Mouse (Mus musculus): ENCODE results near the gene Mmel1. TPM values are rescaled to one million over a fixed set of nuclear protein-coding genes. Genes with fewer than 3 reads are reported as not detected.

Mmel1 gene
- polyA plus RNA-seq, 1 experiment: 0.22 TPM

DNA sequence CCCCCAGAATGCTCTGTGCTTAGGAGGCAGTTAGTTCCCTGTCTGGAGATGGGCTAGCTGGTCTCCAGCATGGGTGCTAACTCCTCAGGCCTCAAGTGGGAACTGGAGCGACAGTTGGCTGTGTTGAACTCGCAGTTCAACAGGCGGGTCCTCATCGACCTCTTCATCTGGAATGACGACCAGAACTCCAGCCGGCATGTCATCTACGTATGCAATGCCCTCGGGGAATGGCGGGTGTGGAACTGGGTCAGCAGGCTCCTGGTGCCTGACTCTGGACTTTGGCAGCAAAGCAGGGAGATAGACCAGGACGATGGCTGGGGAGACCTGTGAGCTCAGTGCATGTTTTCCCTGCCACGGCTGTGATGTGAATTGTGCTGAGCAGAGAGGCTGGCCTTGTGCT is 16.0 kb downstream of the Mmel1 start:
- WGBS: 92% methylated on average over 11 of the region's 11 CpGs
- DNase-seq (ENCODE audit: low read depth in 1 of 2, low spot score in 2 of 2): no peak
- no peaks in the 10 kb centered on the region for H3K4me1 ChIP-seq (ENCODE audit: control insufficient read depth, insufficient read depth, insufficient read length)
- no peaks in the 10 kb centered on the region for H3K36me3 ChIP-seq (ENCODE audit: control insufficient read depth, insufficient read depth, low read length)
- H3K27ac ChIP-seq (ENCODE audit: insufficient read depth, low read length): no peak overlapping the region
- TF ChIP-seq POLR2A (IDR thresholded peaks at IDR 0.05; ENCODE audit: low read depth, low read length): no peak
- no peak for TF ChIP-seq CTCF (IDR thresholded peaks at IDR 0.05; ENCODE audit: extremely low read depth, insufficient read depth, insufficient read length, insufficient replicate concordance)
- no peaks in the 10 kb centered on the region for H3K27me3 ChIP-seq (ENCODE audit: control insufficient read depth, insufficient read depth, low read length)
- H3K4me3 ChIP-seq (ENCODE audit: extremely low read depth, insufficient read depth, insufficient read length): no peak overlapping the region

DNA sequence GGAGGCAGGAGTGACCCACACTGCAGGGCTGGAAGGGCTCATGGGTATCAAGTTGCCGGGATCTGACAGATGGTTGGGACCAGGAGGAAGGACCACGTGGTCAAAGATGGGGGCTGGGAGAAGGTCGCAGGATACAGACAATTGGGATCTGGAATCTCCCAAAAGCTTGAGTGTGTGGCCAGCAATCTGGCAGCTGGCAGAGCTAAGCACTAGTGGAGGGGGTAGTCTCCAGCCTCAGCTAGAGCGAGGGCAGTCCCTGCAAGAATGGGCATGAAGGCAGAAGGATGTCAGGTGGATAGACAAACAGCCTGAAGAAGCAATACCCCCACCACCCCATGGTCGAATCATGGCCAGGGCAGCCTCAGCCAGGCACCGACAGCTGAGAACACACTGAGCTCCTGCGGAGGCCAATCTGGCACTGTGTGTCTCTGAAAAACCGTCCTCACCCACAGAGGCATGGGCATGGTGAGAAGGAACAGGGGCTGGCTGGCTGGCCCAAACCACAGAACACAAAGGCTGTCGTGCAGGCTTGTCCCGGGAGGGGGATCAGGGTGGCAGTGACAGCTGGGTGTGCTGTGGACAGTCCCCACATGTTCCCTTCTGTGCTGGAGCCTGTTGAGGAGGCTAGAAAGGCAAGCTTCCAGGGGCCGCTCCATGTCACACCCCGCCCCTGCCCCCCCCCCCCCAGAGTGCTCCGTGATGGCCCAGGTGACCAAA is 17.6 kb downstream of the Mmel1 start:
- no peak for DNase-seq (ENCODE audit: low read depth in 1 of 2, low spot score in 2 of 2)
- WGBS: 66% methylated on average over 13 of the region's 13 CpGs
- no peaks in the 10 kb centered on the region for H3K36me3 ChIP-seq (ENCODE audit: control insufficient read depth, insufficient read depth, low read length)
- no peak overlapping the region for H3K27ac ChIP-seq (ENCODE audit: insufficient read depth, low read length)
- no peak overlapping the region for H3K4me3 ChIP-seq (ENCODE audit: extremely low read depth, insufficient read depth, insufficient read length)
- H3K4me1 ChIP-seq (ENCODE audit: control insufficient read depth, insufficient read depth, insufficient read length): no peaks in the 10 kb centered on the region
- no peaks in the 10 kb centered on the region for H3K27me3 ChIP-seq (ENCODE audit: control insufficient read depth, insufficient read depth, low read length)
- no peak for TF ChIP-seq CTCF (IDR thresholded peaks at IDR 0.05; ENCODE audit: extremely low read depth, insufficient read depth, insufficient read length, insufficient replicate concordance)
- TF ChIP-seq POLR2A (IDR thresholded peaks at IDR 0.05; ENCODE audit: low read depth, low read length): no peak

DNA sequence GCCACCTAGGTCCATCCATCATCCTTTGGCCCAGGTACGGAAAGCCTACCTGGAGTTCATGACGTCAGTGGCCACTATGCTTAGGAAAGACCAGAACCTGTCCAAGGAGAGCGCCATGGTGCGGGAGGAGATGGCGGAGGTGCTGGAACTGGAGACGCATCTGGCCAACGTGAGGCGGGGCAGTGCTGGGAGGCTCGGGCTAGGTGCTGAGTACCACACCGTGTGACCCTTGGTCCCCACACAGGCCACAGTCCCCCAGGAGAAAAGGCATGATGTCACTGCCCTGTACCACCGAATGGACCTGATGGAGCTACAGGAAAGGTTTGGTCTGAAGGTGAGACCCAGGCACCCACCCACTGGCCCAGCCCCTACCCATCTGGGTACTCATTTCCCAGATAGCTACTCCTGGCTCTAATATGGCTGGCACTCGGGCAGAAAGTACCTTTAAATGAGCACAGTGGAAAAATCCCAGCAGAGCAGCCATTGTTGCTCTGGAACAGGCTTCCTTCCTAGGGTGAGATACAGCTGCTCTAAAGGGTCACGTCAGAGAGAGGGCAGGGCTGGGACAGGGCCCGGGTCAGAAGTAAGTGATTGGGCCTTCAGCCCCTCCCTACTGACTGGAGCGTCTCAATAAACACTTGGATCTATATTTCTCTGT is 18.3 kb downstream of the Mmel1 start:
- 84% methylated on average over 15 of the region's 15 CpGs for WGBS
- H3K27me3 ChIP-seq (ENCODE audit: control insufficient read depth, insufficient read depth, low read length): no peaks in the 10 kb centered on the region
- H3K27ac ChIP-seq (ENCODE audit: insufficient read depth, low read length): no peak overlapping the region

DNA sequence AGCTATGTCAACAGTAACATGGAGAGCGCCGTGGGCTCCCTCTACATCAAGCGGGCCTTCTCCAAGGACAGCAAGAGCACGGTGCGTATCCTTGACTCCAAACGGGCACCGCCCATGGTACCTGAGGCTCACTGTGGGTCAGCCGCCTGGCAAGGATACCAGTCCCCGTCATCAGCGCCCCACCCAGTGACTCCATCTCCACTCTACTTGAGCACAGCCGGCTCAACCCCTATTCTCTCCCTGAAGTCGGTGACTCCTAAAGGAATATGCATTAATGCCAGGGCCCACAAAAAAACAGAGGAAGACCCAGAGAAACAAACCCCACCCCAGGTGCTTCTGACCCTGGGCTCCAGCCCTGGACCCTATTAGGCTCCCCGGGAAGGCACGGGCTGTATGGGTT is 21.5 kb downstream of the Mmel1 start:
- no peak for TF ChIP-seq POLR2A (IDR thresholded peaks at IDR 0.05; ENCODE audit: low read depth, low read length)
- no peak for TF ChIP-seq CTCF (IDR thresholded peaks at IDR 0.05; ENCODE audit: extremely low read depth, insufficient read depth, insufficient read length, insufficient replicate concordance)
- Histone ChIP-seq H3K27ac (ENCODE audit: insufficient read depth, low read length) (no peak overlapping the region), H3K4me1 (ENCODE audit: control insufficient read depth, insufficient read depth, insufficient read length) (no peaks in the 10 kb centered on the region), H3K4me3 (ENCODE audit: extremely low read depth, insufficient read depth, insufficient read length) (no peak overlapping the region), H3K27me3 (ENCODE audit: control insufficient read depth, insufficient read depth, low read length) (no peaks in the 10 kb centered on the region), H3K36me3 (ENCODE audit: control insufficient read depth, insufficient read depth, low read length) (no peaks in the 10 kb centered on the region)
- no peak for DNase-seq (ENCODE audit: low read depth in 1 of 2, low spot score in 2 of 2)
- 92% methylated on average over 14 of the region's 14 CpGs for WGBS

More for the DNA sequence above, 18.3 kb downstream of the Mmel1 start:
- H3K36me3 ChIP-seq (ENCODE audit: control insufficient read depth, insufficient read depth, low read length): no peaks in the 10 kb centered on the region
- H3K4me3 ChIP-seq (ENCODE audit: extremely low read depth, insufficient read depth, insufficient read length): no peak overlapping the region
- DNase-seq (ENCODE audit: low read depth in 1 of 2, low spot score in 2 of 2): no peak
- TF ChIP-seq POLR2A (IDR thresholded peaks at IDR 0.05; ENCODE audit: low read depth, low read length) (no peak), CTCF (IDR thresholded peaks at IDR 0.05; ENCODE audit: extremely low read depth, insufficient read depth, insufficient read length, insufficient replicate concordance) (no peak)
- H3K4me1 ChIP-seq (ENCODE audit: control insufficient read depth, insufficient read depth, insufficient read length): no peaks in the 10 kb centered on the region

DNA sequence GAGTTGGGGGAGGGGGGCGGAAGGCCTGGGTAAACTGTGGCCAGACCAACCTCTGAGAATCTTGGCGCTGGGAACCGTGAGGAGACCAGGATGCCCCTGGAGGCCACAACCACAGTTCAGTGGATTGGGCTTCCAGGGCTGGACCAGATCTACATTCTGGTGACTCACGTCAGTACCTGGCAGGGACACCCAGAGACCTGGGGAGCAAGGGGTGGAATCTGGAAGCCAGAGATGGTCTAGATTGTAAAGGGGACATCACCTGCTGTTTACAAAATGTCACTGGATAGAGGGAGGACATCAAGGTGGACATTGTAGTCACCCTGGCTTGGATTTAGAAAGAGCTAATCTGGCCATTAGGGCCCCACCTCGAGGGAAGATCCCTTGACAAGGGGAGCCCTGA is 26.2 kb downstream of the Mmel1 start:
- H3K4me3 ChIP-seq (ENCODE audit: extremely low read depth, insufficient read depth, insufficient read length): no peak overlapping the region
- 80% methylated on average over 5 of the region's 5 CpGs for WGBS
- TF ChIP-seq POLR2A (IDR thresholded peaks at IDR 0.05; ENCODE audit: low read depth, low read length) (no peak), CTCF (IDR thresholded peaks at IDR 0.05; ENCODE audit: extremely low read depth, insufficient read depth, insufficient read length, insufficient replicate concordance) (no peak)
- H3K4me1 ChIP-seq (ENCODE audit: control insufficient read depth, insufficient read depth, insufficient read length): peaks cover 7% of the 10 kb centered on the region
- H3K36me3 ChIP-seq (ENCODE audit: control insufficient read depth, insufficient read depth, low read length): no peaks in the 10 kb centered on the region
- no peak for DNase-seq (ENCODE audit: low read depth in 1 of 2, low spot score in 2 of 2)
- no peak overlapping the region for H3K27ac ChIP-seq (ENCODE audit: insufficient read depth, low read length)
- no peaks in the 10 kb centered on the region for H3K27me3 ChIP-seq (ENCODE audit: control insufficient read depth, insufficient read depth, low read length)

DNA sequence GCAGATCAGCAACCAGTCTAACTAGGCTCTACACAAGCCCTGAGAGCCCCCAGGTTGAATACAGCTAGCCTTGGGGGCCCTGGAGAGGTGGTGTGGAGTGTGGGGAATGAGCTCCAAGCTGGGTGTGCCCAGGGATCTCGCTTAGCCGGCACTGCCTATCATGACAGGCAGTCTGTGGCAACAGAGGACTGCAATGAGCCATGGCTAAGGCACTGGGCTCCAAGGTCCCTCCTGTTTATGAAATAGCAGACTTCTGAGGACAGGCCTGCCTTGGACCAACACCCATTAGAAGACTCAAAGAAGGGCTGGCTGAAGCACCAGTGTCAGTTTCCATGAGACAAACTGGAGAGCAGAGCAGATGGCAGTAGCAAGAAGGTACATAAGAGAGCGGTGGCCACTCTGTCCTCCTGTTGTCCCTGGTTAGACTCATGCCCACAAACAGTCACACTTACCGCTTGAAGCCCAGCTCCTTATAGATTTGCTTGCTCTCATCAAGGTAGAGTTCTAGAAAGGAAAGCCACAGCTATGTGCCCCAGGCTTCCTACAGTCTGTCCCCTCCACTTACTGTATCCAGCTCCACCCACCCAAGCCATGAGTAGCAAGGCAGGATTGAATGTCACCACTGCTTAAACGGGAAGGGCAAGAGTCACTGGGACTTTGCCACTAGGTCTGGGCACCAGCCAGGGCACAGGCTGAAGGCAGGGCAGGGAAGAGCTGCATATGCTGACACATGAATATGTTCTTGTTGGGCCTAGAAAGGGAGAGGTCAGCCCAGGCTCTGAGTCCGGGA is 28.5 kb downstream of the Mmel1 start:
- TF ChIP-seq CTCF (IDR thresholded peaks at IDR 0.05; ENCODE audit: extremely low read depth, insufficient read depth, insufficient read length, insufficient replicate concordance) (no peak), POLR2A (IDR thresholded peaks at IDR 0.05; ENCODE audit: low read depth, low read length) (no peak)
- Histone ChIP-seq H3K27me3 (ENCODE audit: control insufficient read depth, insufficient read depth, low read length) (no peaks in the 10 kb centered on the region), H3K4me1 (ENCODE audit: control insufficient read depth, insufficient read depth, insufficient read length) (peaks cover 7% of the 10 kb centered on the region), H3K27ac (ENCODE audit: insufficient read depth, low read length) (no peak overlapping the region), H3K36me3 (ENCODE audit: control insufficient read depth, insufficient read depth, low read length) (no peaks in the 10 kb centered on the region), H3K4me3 (ENCODE audit: extremely low read depth, insufficient read depth, insufficient read length) (peak overlapping the region; percentile 59; the same call in 1 of the 2 replicates)
- DNase-seq (ENCODE audit: low read depth in 1 of 2, low spot score in 2 of 2): no peak
- 72% methylated on average over 6 of the region's 6 CpGs for WGBS

Measured in spleen, adult 2 months (tissue).